Mouse (Mus musculus) left cerebral cortex, postnatal 10 days (tissue): Measurements from ENCODE around the gene Ccdc124. TPM values are rescaled to one million over a fixed set of nuclear protein-coding genes. Genes with fewer than 3 reads are reported as not detected.

Experiments
- DNase-seq, 2 experiments: peaks; one replicate each; pipeline ENCODE4 v3.0.0; 2021 to 2022; ENCODE audit warnings: low spot score in 2 of 2, mixed read lengths in 1 of 2; ENCODE audit errors: extremely low spot score in 1 of 2
- intact Hi-C: fragments of 180-260 bp; cut with DNase I; formaldehyde crosslinking; loops from one replicate; pipeline ENCODE4 v1.15.1; 2025
- total RNA-seq, 2 experiments: library from RNA; stranded (reverse); gene quantifications; 2 replicates each; pipeline ENCODE4 v1.2.3; 2021

Ccdc124 gene
- total RNA-seq, result 10 to 100 TPM; 88.9 to 93.3 TPM

GRCm38 (mm10) chr8:70873364-70873985, at the start of gene Ccdc124:
Gene Ccdc124 (minus strand): TSS chr8:70873935.
- intact Hi-C loops, result no loop called here
- peak; percentile 95 to 97 for DNase-seq

GRCm38 (mm10) chr8:70920049-70920922, 46.6 kb upstream of the Ccdc124 start:
- intact Hi-C loops, result no loop called here
- peak in 1 of 2 experiments; percentile 12 for DNase-seq

GRCm38 (mm10) chr8:70914704-70915103, 41.0 kb upstream of the Ccdc124 start:
- DNase-seq, result no peak
- intact Hi-C loops, result no loop called here

- DNase-seq, result peak in 1 of 2 experiments; percentile 39
- intact Hi-C loops, result no loop called here
Measured at GRCm38 (mm10) chr8:70913523-70913922, 39.8 kb upstream of the Ccdc124 start.

GRCm38 (mm10) chr8:70912955-70913354, 39.2 kb upstream of the Ccdc124 start:
- peak in 1 of 2 experiments; percentile 41 for DNase-seq
- intact Hi-C loops, result no loop called here

GRCm38 (mm10) chr8:70911596-70911995, 37.9 kb upstream of the Ccdc124 start:
- intact Hi-C loops, result no loop called here
- DNase-seq, result peak in 1 of 2 experiments; percentile 57

GRCm38 (mm10) chr8:70907518-70907917, 33.8 kb upstream of the Ccdc124 start:
- no peak for DNase-seq
- intact Hi-C loops, result no loop called here

GRCm38 (mm10) chr8:70905831-70906736, 32.3 kb upstream of the Ccdc124 start, which contains the start of gene Map1s:
Gene Map1s (plus strand): TSS chr8:70905932.
- intact Hi-C loops, result no loop called here
- peak; percentile 83 to 93 for DNase-seq

- intact Hi-C loops, result no loop called here
- DNase-seq, result no peak
Measured at GRCm38 (mm10) chr8:70905463-70905830, 31.7 kb upstream of the Ccdc124 start.

GRCm38 (mm10) chr8:70904532-70904931, 30.8 kb upstream of the Ccdc124 start:
- intact Hi-C loops, result no loop called here

GRCm38 (mm10) chr8:70903582-70903981, 29.8 kb upstream of the Ccdc124 start:
- no peak for DNase-seq
- intact Hi-C loops, result no loop called here

More at GRCm38 (mm10) chr8:70904532-70904931, 30.8 kb upstream of the Ccdc124 start:
- DNase-seq, result peak in 1 of 2 experiments; percentile 25

- intact Hi-C loops, result no loop called here
- DNase-seq, result peak in 1 of 2 experiments; percentile 28
Measured at GRCm38 (mm10) chr8:70903112-70903511, 29.4 kb upstream of the Ccdc124 start.

GRCm38 (mm10) chr8:70902211-70902610, 28.5 kb upstream of the Ccdc124 start:
- DNase-seq, result peak in 1 of 2 experiments; percentile 30
- intact Hi-C loops, result no loop called here

- peak in 1 of 2 experiments; percentile 27 for DNase-seq
- intact Hi-C loops, result no loop called here
Measured at GRCm38 (mm10) chr8:70900872-70901387, 27.2 kb upstream of the Ccdc124 start.

GRCm38 (mm10) chr8:70899226-70899625, 25.5 kb upstream of the Ccdc124 start:
- intact Hi-C loops, result loop anchor here (5.0 kb wide), 1 partner anchor 478 kb away; no protein-coding TSS in a partner anchor
- no peak for DNase-seq

GRCm38 (mm10) chr8:70898661-70899198, 25.0 kb upstream of the Ccdc124 start:
- intact Hi-C loops, result loop anchor here (5.0 kb wide), 1 partner anchor 479 kb away; no protein-coding TSS in a partner anchor
- DNase-seq, result no peak

- peak; percentile 78 to 84 for DNase-seq
- intact Hi-C loops, result loop anchor here (5.0 kb wide), 1 partner anchor 479 kb away; no protein-coding TSS in a partner anchor
Measured at GRCm38 (mm10) chr8:70897681-70898413, 24.1 kb upstream of the Ccdc124 start.
